Mouse (Mus musculus): ENCODE data around the gene Pnkd. TPM values are rescaled to one million over a fixed set of nuclear protein-coding genes. Genes with fewer than 3 reads are reported as not detected.

Gene Pnkd
- polyA plus RNA-seq, 1 experiment from 2014 or later, result 39.8 TPM

DNA sequence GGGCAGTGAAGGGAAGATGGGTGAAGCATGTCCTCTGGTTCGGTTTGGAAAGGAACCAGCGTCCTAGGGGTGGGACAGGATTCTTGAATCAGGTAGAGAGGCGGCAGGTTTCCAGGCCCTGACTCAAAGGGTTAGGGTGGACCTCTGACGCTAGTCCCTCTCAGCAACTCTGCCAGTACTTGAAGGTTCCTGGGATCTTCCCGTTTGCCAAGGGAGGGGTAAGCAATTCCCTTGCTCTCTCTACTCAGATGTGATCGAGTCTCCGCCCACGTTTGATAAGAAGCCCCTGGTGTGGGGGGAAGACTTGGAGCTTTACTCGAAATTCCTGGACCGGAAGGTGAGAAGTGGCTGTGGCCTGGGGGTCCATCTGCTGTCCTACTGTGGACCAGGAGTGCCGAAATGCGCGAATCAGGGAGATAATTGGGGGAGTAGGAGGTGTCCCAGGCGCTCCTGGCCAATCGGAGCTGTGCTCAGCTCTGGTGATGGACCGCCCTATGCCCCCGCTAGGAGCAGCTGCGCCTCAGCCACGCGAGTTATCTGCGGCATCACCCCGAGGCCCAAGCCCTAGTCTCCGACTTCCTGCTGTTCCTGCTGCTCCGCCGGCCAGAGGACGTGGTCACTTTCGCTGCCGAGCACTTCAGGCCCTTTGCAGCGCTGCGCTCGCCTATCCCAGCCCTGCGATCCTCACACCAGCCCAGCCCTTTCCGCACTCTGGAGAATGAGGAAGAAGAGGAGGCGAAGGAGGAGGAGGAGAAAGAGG is 83.3 kb downstream of the Pnkd start:
- Histone ChIP-seq H3K36me3 (no peaks in the 10 kb centered on the region), H3K4me2 (peak overlapping the region; percentile 74), H3K27me3 (peaks cover 6% of the 10 kb centered on the region; the same call in 1 of the 2 replicates), H3K9me3 (replicated peaks) (no peaks in the 10 kb centered on the region), H3K4me1 (replicated peaks) (peaks cover 24% of the 10 kb centered on the region), H3K4me3 (replicated peaks) (peak overlapping the region; percentile 48), H3K9ac (peak overlapping the region; percentile 49), H3K27ac (no peak overlapping the region)
- peak; percentile 86 for ATAC-seq (ENCODE audit: low read depth)
- WGBS (ENCODE audit: insufficient replicate concordance), result 6% methylated on average over 34 of the region's 34 CpGs
- peak; percentile 41 for DNase-seq

DNA sequence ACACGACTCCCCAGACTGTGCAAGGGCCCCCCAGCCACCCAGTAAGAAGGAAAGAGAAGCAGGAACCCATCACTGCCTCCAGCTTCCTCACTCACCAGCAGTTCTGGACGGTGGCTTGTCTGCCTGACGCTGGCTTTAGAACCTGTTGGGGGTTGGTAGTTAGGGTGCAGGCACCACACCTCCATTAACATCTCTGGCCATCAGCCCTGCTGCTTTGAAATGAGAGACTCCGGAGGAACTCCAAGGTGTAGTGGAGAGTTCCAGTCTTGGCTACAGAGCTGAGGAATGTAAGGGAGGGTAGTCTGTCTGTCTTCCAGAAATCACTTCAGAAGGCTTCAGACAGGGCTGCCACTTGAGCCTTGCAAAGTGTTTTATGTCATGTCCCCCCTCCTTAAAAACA is 85.3 kb downstream of the Pnkd start:
- 0 out of 2 replicates have a peak, but pooled peaks cover 4% of the 10 kb centered on the region for H3K27me3 ChIP-seq
- WGBS (ENCODE audit: insufficient replicate concordance), result 30% methylated on average over 4 of the region's 4 CpGs
- H3K4me2 ChIP-seq, result no peak overlapping the region
- H3K4me3 ChIP-seq (replicated peaks), result no peak overlapping the region
- no peak overlapping the region for H3K27ac ChIP-seq
- no peak for ATAC-seq (ENCODE audit: low read depth)
- H3K9ac ChIP-seq, result no peak overlapping the region
- no peaks in the 10 kb centered on the region for H3K36me3 ChIP-seq
- no peak for DNase-seq
- H3K4me1 ChIP-seq (replicated peaks), result peaks cover 25% of the 10 kb centered on the region
- H3K9me3 ChIP-seq (replicated peaks), result no peaks in the 10 kb centered on the region

DNA sequence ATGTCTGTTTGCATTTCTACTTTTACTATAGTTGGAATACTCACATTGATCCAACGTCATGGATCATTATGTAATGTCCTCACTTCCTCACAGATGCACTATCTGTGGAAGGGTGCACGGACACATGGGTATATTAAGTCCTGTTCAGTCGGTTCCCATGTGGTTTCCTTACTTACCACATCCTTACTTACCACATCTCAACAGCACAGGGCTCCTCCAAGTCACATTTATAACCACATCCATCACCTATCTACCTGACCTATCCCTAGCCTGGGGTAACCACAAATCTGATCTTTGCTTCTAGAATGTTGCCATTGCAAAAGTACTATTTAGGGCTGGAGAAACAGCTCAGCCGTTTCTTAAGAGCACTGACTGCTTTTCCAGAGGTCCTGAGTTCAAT is 88.6 kb downstream of the Pnkd start:
- Histone ChIP-seq H3K4me1 (replicated peaks) (peaks cover 31% of the 10 kb centered on the region), H3K4me2 (no peak overlapping the region), H3K27me3 (no peaks in the 10 kb centered on the region), H3K9ac (no peak overlapping the region), H3K36me3 (no peaks in the 10 kb centered on the region), H3K4me3 (replicated peaks) (no peak overlapping the region), H3K9me3 (replicated peaks) (no peaks in the 10 kb centered on the region), H3K27ac (no peak overlapping the region)
- WGBS (ENCODE audit: insufficient replicate concordance), result 15% methylated on average over 4 of the region's 4 CpGs
- DNase-seq, result no peak
- ATAC-seq (ENCODE audit: low read depth), result no peak

DNA sequence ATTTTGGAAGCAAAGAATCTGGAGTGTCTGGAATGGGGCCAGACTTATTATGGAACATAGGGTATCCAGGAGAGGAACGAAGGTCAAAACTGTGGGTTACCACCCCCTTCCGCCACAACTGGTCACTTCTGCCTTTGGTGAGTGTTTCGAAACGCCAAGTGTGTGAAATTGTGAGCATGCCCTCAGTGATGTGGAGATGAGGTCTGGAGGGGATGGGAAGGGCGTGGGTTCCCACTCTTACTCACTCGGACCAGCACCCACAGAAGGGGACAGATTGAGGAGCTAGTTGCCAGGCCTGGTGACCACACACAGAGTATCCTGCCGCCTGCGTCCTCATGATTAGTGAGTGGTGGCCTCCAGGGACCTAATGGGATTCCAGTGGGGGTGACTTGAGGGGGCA is 90.2 kb downstream of the Pnkd start, which contains the start of gene Slc11a1:
Gene Slc11a1, plus strand, starts transcription at position 216 of the 400 bp plus-strand sequence.
- Histone ChIP-seq H3K4me1 (replicated peaks) (peaks cover 40% of the 10 kb centered on the region), H3K4me3 (replicated peaks) (no peak within 1 kb of the TSS), H3K36me3 (no peaks in the 10 kb centered on the region), H3K27ac (no peak within 1 kb of the TSS), H3K27me3 (no peaks in the 10 kb centered on the region), H3K9me3 (replicated peaks) (no peaks in the 10 kb centered on the region), H3K4me2 (no peak within 1 kb of the TSS), H3K9ac (no peak within 1 kb of the TSS)
- 34% methylated on average over 8 of the region's 8 CpGs for WGBS (ENCODE audit: insufficient replicate concordance)
- DNase-seq, result no peak
- ATAC-seq (ENCODE audit: low read depth), result no peak

DNA sequence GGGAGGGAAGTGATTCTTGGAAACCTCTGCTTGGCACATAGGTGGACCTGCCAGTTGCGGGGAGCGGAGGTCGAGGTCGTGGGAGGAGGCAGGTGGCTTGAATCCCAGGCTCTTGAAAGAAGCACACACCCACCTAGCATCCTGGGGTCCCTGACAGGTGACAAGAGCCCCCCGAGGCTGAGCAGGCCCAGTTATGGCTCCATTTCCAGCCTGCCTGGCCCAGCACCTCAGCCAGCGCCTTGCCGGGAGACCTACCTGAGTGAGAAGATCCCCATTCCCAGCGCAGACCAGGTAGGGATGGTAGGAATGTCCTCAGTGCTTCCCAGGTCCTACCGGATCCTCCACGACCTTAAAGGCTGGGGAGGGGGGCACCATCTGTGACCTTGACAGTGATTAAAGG is 90.8 kb downstream of the Pnkd start:
- Histone ChIP-seq H3K4me3 (replicated peaks) (no peak overlapping the region), H3K36me3 (no peaks in the 10 kb centered on the region), H3K27me3 (no peaks in the 10 kb centered on the region), H3K4me2 (no peak overlapping the region), H3K9me3 (replicated peaks) (no peaks in the 10 kb centered on the region), H3K27ac (no peak overlapping the region), H3K4me1 (replicated peaks) (peaks cover 45% of the 10 kb centered on the region), H3K9ac (no peak overlapping the region)
- 69% methylated on average over 10 of the region's 10 CpGs for whole genome bisulfite sequencing (ENCODE audit: insufficient replicate concordance)
- ATAC-seq (ENCODE audit: low read depth) (no peak), DNase-seq (no peak)

DNA sequence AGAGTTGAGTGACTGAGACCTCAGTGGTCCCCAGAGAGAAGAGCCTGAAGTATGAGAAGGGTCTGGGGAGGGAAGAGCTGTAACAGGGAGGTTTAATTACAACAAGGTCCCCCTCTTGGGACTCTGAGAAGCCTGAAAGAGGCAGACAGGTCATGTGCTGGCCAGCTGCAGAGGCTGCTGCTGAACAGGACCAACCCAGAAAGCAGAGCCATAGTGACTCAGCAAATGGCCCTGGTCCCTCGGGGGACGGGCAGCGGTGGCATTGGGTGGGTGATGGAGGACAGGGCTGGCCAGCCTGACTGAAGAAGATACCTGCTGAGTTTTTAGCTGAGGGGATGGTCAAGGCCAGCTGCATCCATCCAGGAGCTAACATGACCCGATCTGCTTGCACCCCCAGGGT is 91.7 kb downstream of the Pnkd start:
- DNase-seq (no peak), ATAC-seq (ENCODE audit: low read depth) (no peak)
- 48% methylated on average over 4 of the region's 4 CpGs for WGBS (ENCODE audit: insufficient replicate concordance)
- Histone ChIP-seq H3K4me3 (replicated peaks) (no peak overlapping the region), H3K27me3 (no peaks in the 10 kb centered on the region), H3K9ac (no peak overlapping the region), H3K36me3 (no peaks in the 10 kb centered on the region), H3K27ac (no peak overlapping the region), H3K4me1 (replicated peaks) (peaks cover 46% of the 10 kb centered on the region), H3K9me3 (replicated peaks) (no peaks in the 10 kb centered on the region), H3K4me2 (no peak overlapping the region)

DNA sequence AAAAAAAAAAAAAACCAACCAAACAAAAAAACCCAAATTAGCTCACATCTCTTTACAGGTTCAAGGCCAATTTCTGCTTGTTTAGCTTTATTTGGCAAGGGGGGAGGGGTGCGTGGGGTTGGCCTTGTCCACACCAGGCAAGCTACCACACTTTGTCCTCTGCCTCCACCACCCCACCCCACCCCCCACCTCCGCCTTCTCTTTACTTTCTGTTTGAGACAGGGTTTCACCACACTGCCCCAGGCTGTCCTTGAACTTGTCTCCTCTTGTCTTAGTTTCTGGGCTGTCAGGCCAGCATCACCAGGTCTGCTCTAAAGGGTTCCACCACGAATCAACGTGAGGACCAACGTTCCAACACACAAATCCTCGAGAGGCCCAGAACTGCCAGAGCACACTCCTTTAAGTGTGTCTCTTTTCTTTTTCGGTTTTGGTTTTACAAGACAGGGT is 94.4 kb downstream of the Pnkd start:
- no peaks in the 10 kb centered on the region for H3K9me3 ChIP-seq (replicated peaks)
- H3K4me2 ChIP-seq, result peak overlapping the region; percentile 28
- H3K36me3 ChIP-seq, result no peaks in the 10 kb centered on the region
- WGBS (ENCODE audit: insufficient replicate concordance), result 62% methylated on average over 7 of the region's 7 CpGs
- peaks cover 68% of the 10 kb centered on the region for H3K4me1 ChIP-seq (replicated peaks)
- H3K27ac ChIP-seq, result peak overlapping the region; percentile 29; the same call in 1 of the 2 replicates
- no peak overlapping the region for H3K4me3 ChIP-seq (replicated peaks)
- H3K27me3 ChIP-seq, result no peaks in the 10 kb centered on the region
- no peak overlapping the region for H3K9ac ChIP-seq
- no peak; the same call in 1 of the 2 replicates for ATAC-seq (ENCODE audit: low read depth)
- no peak for DNase-seq

DNA sequence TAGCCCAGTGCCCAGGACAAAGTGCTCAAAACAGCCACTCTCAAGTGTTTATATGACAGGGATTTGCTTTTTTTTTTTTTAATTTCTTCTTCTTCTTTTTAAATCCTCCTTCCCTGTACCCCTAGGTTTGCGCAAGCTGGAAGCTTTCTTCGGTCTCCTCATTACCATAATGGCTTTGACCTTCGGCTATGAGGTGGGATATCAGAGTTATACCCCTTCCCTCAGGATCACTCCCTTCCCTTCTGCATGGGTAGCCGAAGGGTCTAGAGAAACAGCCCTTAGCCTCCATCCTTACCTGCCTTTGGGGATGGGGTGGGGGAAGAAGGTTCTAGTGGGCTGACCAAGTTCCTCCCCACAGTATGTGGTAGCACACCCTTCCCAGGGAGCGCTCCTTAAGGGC is 95.8 kb downstream of the Pnkd start:
- DNase-seq (no peak), ATAC-seq (ENCODE audit: low read depth) (no peak)
- Histone ChIP-seq H3K9ac (no peak overlapping the region), H3K36me3 (no peaks in the 10 kb centered on the region), H3K27ac (no peak overlapping the region; the same call in 1 of the 2 replicates), H3K4me3 (replicated peaks) (no peak overlapping the region), H3K4me1 (replicated peaks) (peaks cover 72% of the 10 kb centered on the region), H3K4me2 (no peak overlapping the region), H3K9me3 (replicated peaks) (no peaks in the 10 kb centered on the region), H3K27me3 (no peaks in the 10 kb centered on the region)
- WGBS (ENCODE audit: insufficient replicate concordance), result 66% methylated on average over 5 of the region's 5 CpGs

DNA sequence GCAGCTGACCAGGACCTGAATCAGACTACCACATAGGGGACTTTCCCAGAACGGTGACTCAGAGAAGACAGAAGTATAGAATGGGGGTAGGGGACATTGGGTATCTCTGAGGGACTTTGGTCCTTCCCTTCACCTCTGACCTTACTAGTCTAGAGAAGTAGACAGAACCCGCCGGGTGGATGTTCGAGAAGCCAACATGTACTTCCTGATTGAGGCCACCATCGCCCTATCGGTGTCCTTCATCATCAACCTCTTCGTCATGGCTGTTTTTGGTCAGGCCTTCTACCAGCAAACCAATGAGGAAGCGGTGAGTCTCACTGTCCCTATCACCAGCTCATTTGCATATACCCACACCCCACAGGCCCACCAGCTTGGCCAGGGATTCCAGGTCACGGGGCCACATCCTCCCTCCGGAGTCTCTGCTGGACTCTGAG is 96.9 kb downstream of the Pnkd start:
- Histone ChIP-seq H3K27ac (no peak overlapping the region), H3K36me3 (no peaks in the 10 kb centered on the region)
- no peak for ATAC-seq (ENCODE audit: low read depth)

DNA sequence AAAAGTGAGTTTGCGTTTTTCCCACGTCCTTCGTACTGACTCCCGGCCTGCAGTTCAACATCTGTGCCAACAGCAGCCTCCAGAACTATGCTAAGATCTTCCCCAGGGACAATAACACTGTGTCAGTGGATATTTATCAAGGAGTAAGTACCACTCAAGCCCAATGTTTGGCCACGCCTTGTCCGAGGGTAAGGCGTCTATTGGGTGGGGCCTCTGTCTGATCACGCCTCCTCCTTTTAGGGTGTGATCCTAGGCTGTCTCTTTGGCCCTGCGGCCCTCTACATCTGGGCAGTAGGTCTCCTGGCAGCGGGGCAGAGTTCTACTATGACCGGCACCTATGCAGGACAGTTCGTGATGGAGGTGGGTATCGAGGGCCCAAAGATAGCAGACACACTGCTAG is 98.7 kb downstream of the Pnkd start:
- H3K36me3 ChIP-seq, result no peaks in the 10 kb centered on the region
- WGBS (ENCODE audit: insufficient replicate concordance), result 65% methylated on average over 13 of the region's 13 CpGs
- peaks cover 75% of the 10 kb centered on the region for H3K4me1 ChIP-seq (replicated peaks)
- no peaks in the 10 kb centered on the region for H3K9me3 ChIP-seq (replicated peaks)
- H3K4me3 ChIP-seq (replicated peaks), result no peak overlapping the region
- no peak overlapping the region for H3K9ac ChIP-seq
- DNase-seq (no peak), ATAC-seq (ENCODE audit: low read depth) (no peak)
- no peak overlapping the region for H3K4me2 ChIP-seq
- no peaks in the 10 kb centered on the region for H3K27me3 ChIP-seq
- no peak overlapping the region for H3K27ac ChIP-seq

More for the DNA sequence above, 96.9 kb downstream of the Pnkd start:
- 40% methylated on average over 10 of the region's 10 CpGs for WGBS (ENCODE audit: insufficient replicate concordance)
- Histone ChIP-seq H3K9ac (no peak overlapping the region), H3K4me1 (replicated peaks) (peaks cover 65% of the 10 kb centered on the region), H3K9me3 (replicated peaks) (no peaks in the 10 kb centered on the region), H3K27me3 (no peaks in the 10 kb centered on the region), H3K4me3 (replicated peaks) (no peak overlapping the region), H3K4me2 (no peak overlapping the region)
- DNase-seq, result no peak

DNA sequence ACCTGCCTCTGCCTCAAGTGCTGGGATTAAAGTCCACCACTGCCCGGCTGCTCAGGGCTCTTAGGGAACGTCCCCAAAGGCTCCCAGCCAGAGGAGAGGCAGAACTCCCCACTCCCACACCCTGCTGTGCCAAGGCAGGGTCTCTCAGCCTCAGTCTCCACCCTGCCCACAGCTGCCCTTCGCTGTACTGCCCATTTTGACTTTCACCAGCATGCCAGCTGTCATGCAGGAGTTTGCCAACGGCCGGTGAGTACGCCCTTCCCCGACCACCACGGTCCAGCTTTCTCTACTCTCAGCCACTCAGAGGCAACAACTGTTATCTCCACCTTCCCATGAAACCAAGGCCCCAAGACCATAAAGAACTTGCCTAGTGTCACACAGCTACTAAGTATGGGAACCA is 99.8 kb downstream of the Pnkd start:
- no peaks in the 10 kb centered on the region for H3K9me3 ChIP-seq (replicated peaks)
- H3K4me1 ChIP-seq (replicated peaks), result peaks cover 74% of the 10 kb centered on the region
- no peak for ATAC-seq (ENCODE audit: low read depth)
- WGBS (ENCODE audit: insufficient replicate concordance), result 68% methylated on average over 8 of the region's 8 CpGs
- no peak overlapping the region for H3K27ac ChIP-seq
- no peak overlapping the region for H3K4me2 ChIP-seq
- H3K9ac ChIP-seq, result no peak overlapping the region
- H3K4me3 ChIP-seq (replicated peaks), result no peak overlapping the region
- no peaks in the 10 kb centered on the region for H3K36me3 ChIP-seq
- H3K27me3 ChIP-seq, result no peaks in the 10 kb centered on the region
- DNase-seq, result no peak

DNA sequence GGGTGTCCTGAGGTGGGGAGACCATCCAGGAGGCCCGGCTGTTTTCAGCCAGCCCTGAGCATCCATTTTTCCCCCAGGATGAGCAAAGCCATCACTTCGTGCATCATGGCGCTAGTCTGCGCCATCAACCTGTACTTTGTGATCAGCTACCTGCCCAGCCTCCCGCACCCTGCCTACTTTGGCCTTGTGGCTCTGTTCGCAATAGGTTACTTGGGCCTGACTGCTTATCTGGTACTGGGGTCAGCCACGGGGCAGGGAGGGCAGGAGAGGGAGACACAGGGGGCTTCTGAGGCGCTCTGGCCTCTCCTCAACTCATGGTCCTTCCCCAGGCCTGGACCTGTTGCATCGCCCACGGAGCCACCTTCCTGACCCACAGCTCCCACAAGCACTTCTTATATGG is 100.3 kb downstream of the Pnkd start:
- no peak overlapping the region for H3K4me3 ChIP-seq (replicated peaks)
- no peak overlapping the region for H3K27ac ChIP-seq
- H3K4me1 ChIP-seq (replicated peaks), result peaks cover 74% of the 10 kb centered on the region
- DNase-seq (no peak), ATAC-seq (ENCODE audit: low read depth) (no peak)
- 81% methylated on average over 10 of the region's 10 CpGs for WGBS (ENCODE audit: insufficient replicate concordance)
- no peaks in the 10 kb centered on the region for H3K27me3 ChIP-seq
- no peak overlapping the region for H3K4me2 ChIP-seq
- H3K9ac ChIP-seq, result no peak overlapping the region
- H3K9me3 ChIP-seq (replicated peaks), result no peaks in the 10 kb centered on the region
- no peaks in the 10 kb centered on the region for H3K36me3 ChIP-seq
